Mouse (Mus musculus) urinary bladder, postnatal 4 days (tissue): ENCODE measurements around the gene Rpl36al.
A peak's percentile ranks its signal among the peaks of the same experiment; 100 is the strongest.

ENCODE experiments used
- DNase-seq, 2 experiments: peaks; one replicate each; pipeline ENCODE4 v3.0.0; 2021 to 2022; ENCODE audit warnings: low spot score in 2 of 2

Rpl36al gene

GRCm38 (mm10) chr12:69158765-69159577, 24.9 kb downstream of the Rpl36al start, which contains the start of gene Rps29:
Gene Rps29, minus strand, starts transcription at chr12:69159186.
- peak; percentile 94 to 95 for DNase-seq

GRCm38 (mm10) chr12:69158366-69158764, 25.5 kb downstream of the Rpl36al start:
- no peak for DNase-seq

GRCm38 (mm10) chr12:69157107-69157506, 26.8 kb downstream of the Rpl36al start:
- DNase-seq = no peak

- no peak for DNase-seq
These were observed 27.4 kb downstream of the Rpl36al start for GRCm38 (mm10) chr12:69156436-69156835.

- DNase-seq = no peak
These were observed 28.0 kb downstream of the Rpl36al start for GRCm38 (mm10) chr12:69155923-69156322.

GRCm38 (mm10) chr12:69150049-69150448, 33.8 kb downstream of the Rpl36al start:
- DNase-seq = no peak

GRCm38 (mm10) chr12:69147166-69147735, 36.6 kb downstream of the Rpl36al start:
- DNase-seq = no peak

GRCm38 (mm10) chr12:69143460-69143859, 40.4 kb downstream of the Rpl36al start:
- DNase-seq = no peak

GRCm38 (mm10) chr12:69139841-69140240, 44.0 kb downstream of the Rpl36al start:
- DNase-seq = no peak

- DNase-seq = no peak
These were observed 44.7 kb downstream of the Rpl36al start for GRCm38 (mm10) chr12:69139201-69139600.
